Mouse (Mus musculus): ENCODE measurements at regions not wholly inside any gene's neighbourhood (a gene's known extent, or its start where the extent isn't known, plus 50 kb on each side); places are given as distances from the start of the nearest gene placed in this dataset.

DNA sequence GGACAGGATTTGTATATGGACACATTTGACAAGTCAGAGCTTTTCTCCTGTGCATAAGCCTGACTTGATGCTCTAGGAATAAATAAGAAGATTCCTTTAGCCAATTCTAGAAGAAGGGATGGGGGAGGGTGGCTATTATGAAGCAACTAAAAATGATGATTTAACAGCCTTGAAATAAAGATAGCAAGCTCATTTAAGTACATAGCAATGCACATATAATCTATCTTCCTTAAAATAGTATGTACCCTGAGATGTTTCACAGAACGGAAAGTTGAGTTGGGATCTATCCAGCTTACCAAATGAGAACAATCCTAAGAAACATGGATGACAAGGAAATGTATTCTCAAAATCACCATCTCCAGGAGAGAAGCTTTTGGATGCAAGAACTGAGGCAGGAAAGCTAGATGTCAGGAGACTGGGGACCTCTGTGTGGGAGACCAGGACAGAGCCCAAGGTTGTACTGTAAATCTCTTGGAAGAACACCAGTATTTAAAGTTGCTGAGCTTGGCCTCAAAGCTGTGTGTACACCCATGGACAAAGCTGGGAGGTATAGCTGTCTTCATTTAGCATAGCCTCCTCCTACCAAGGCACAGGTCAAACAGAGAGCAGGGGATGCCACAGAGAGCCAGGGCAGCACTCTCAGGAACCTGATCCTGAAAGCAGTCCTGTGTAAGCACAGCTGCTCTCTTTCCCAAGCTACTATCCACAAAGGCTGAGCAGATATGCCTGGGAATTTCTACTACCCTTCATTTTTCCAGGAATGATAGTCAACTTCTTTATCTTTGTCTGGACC is 192.3 kb downstream of the Parm1 start:
- no peak for DNase-seq (ENCODE audit: extremely low read depth, low read depth, low spot score)

DNA sequence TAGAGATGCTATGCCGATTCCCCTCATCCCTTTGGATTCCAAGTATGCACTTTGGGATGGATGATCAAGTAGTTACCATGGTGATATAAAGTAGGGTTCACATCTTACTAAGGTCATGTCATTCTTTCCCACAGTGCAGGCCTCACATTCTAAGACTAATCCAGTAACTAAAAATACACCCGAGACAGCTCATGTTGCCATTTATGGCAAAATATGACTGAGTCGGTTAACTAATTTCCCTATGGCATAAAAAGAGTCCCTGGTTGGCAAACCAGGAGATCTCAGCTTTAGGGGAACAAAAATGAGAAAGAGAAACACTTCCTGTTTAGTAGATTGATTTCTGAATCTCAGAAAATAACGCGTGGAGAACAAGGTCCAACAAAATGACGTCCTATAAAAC is 190.7 kb downstream of the Parm1 start:
- no peak for DNase-seq (ENCODE audit: extremely low read depth, low read depth, low spot score)

DNA sequence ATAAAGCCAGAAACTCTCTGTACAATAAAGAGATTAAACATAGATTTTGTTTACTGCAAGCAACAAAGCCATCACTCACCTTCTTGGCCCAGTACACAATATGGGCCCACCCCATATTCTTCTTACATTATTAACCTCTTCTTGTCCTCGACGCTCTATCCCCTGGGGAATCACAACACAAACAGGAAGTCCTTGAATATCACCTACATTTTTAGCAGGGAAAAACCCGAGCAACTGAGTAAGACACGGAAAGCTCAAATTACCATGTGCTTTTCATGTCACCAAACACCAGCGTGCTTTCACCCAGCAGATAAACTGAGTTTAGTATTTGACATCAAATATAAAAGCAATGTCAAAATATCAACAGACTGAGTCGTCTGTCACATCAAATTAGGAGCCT is 179.7 kb downstream of the Parm1 start:
- no peak for DNase-seq (ENCODE audit: extremely low read depth, low read depth, low spot score)

DNA sequence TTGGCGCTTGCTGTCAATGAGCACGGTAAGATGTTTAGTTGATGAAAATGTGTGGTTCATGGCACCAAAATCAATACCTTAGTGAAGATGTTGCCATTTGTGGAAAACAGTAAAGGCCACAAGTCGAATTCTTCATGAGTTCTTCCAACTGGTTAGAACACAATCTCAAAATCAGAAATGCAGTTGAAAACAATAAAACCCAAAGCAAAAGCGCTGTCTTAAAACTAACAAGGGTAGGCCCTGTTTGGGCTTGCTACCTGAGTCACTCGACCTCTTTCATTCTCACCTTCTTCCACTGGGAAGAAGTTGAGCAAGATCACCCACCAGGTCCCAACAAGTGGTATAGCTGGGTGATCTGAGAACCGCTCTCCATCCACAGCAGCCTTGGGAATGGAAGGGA is 179.1 kb downstream of the Parm1 start:
- DNase-seq (ENCODE audit: extremely low read depth, low read depth, low spot score), result no peak

DNA sequence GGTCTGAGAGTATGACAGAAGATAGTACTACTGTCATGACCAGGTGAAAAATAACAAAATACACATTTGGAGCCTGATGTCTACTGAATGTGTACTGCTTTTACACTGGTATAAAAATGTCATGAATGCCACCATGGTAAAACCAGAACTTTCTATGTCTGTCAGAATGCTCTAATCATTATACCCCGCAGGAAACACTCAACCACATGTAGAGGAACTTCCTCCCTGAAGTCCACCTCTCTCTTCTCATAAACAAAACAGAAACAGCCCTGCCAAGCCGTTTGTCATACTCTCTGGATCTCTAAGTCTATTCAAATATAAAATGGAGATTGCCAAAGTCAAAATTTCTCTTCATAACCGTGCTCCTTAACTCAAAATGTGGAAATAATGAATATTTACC is 178.2 kb downstream of the Parm1 start:
- no peak for DNase-seq (ENCODE audit: extremely low read depth, low read depth, low spot score)

DNA sequence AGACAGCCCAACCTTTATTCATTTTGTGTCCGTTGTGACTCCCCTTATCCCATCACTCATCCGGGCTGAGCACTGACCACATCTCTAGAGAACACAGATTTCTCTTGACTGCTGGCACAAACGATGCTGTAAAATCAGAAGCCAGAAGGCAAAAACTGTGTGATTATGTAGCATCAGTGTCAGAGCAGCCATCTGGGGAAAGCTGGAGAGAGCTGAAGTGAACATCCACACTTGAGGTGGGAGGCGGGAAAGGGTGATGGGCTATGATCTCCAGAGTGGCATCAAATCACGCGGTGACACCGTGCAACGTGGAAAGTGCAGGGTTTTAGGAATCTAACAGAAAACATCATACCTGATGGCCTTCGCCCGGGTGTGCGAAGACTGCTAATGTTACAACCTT is 175.9 kb downstream of the Parm1 start:
- no peak for DNase-seq (ENCODE audit: extremely low read depth, low read depth, low spot score)

DNA sequence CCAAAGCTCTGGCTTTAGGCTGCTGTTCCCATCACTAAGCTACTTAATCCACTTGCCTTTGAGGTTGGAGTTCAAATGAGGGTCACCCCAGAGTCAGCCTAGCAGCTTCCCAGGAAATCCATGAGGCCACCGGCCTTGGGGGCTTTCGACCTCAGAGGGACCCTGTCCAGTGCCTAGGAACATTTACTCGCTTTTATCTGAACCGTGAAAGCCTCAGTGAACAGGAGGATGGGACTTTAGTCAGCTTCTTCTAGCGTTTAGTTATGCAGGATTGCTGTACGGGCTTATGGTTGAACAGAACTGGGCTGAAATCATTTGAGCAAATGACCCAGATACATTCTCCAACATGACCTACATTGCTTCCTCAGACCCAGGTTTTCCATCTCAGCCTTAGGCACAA is 174.9 kb downstream of the Parm1 start:
- no peak for DNase-seq (ENCODE audit: extremely low read depth, low read depth, low spot score)

DNA sequence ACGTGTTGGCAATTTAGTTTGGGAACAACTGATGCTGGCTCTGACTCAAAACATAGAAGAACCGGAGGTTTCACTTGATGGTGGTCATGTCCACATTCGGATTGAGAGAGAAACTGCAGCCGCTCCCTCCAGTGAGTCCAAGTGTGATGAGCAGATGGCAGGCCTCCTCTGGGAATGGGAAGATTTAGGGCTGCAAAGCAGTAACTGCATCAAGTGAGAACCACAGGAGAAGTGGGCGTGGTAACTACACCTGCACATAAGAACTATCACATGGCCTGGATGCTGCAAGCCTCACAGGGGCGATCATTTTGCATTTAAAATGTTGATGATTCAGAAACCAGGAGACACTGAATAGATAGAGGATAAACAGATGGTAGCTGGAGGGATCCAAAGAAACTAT is 161.3 kb downstream of the Parm1 start:
- no peak for DNase-seq (ENCODE audit: extremely low read depth, low read depth, low spot score)

Data from fat pad, adult 2 months (tissue).